ENCODE assay signal across 13 mouse cellular contexts in genomic region chr7:71457409-71458103, GRCm38 (mm10).
"Had no signal": no experiment of that assay in that cellular context is flagged by ENCODE, and none has a peak within 500 bp of the region (broad histone marks: within the 10 kb centered on the region; RNA-seq: fewer than 3 reads in every experiment).

No protein-coding gene starts in this region.

- DNase-seq: right cerebral cortex, postnatal 14 days; thymus, adult 2 months; thymus, postnatal 25 days; thymus, postnatal 4 days had no signal

- H3K27ac ChIP-seq: macrophage; midbrain, embryonic 13.5 days; midbrain, embryonic 15.5 days; neural tube, embryonic 12.5 days; stomach, embryonic 15.5 days; stomach, postnatal 0 days had no signal

- H3K4me2 ChIP-seq: midbrain, embryonic 11.5 days; midbrain, embryonic 13.5 days; midbrain, embryonic 15.5 days; neural tube, embryonic 12.5 days had no signal

- H3K4me1 ChIP-seq: megakaryocyte, embryonic 14.5 days; midbrain, embryonic 15.5 days; neural tube, embryonic 12.5 days; stomach, embryonic 15.5 days had no signal

- H3K36me3 ChIP-seq: lung, embryonic 15.5 days; midbrain, embryonic 13.5 days; midbrain, embryonic 15.5 days; neural tube, embryonic 12.5 days; stomach, embryonic 15.5 days had no signal

- ATAC-seq: midbrain, embryonic 13.5 days; midbrain, embryonic 15.5 days had no signal

- H3K9me3 ChIP-seq: lung, embryonic 15.5 days; midbrain, embryonic 13.5 days; midbrain, embryonic 15.5 days; neural tube, embryonic 12.5 days; stomach, embryonic 15.5 days had no signal

- H3K27me3 ChIP-seq: lung, embryonic 15.5 days; megakaryocyte, embryonic 14.5 days; midbrain, embryonic 13.5 days; midbrain, embryonic 15.5 days; neural tube, embryonic 12.5 days; stomach, embryonic 15.5 days had no signal

- H3K9ac ChIP-seq: lung, embryonic 15.5 days; midbrain, embryonic 13.5 days; midbrain, embryonic 15.5 days; neural tube, embryonic 12.5 days; stomach, embryonic 15.5 days had no signal

- H3K4me3 ChIP-seq: lung, embryonic 15.5 days; megakaryocyte, embryonic 14.5 days; midbrain, embryonic 13.5 days; midbrain, embryonic 15.5 days; neural tube, embryonic 12.5 days; stomach, embryonic 15.5 days had no signal
